Mouse (Mus musculus) G1E (cell line): ENCODE data around the gene 1700021F07Rik.

Experiments used
- CTCF ChIP-seq: IDR thresholded peaks from 2 replicates; pipeline ENCODE4 v1.5.1; 2012; ENCODE audit warnings: low read depth, low read length, inconsistent platforms, mixed read lengths
- TAL1 ChIP-seq: conservative IDR thresholded peaks from 2 replicates; pipeline ENCODE4 v1.6.1; 2012; ENCODE audit warnings: low read depth, low read length, inconsistent platforms, mixed read lengths

DNA sequence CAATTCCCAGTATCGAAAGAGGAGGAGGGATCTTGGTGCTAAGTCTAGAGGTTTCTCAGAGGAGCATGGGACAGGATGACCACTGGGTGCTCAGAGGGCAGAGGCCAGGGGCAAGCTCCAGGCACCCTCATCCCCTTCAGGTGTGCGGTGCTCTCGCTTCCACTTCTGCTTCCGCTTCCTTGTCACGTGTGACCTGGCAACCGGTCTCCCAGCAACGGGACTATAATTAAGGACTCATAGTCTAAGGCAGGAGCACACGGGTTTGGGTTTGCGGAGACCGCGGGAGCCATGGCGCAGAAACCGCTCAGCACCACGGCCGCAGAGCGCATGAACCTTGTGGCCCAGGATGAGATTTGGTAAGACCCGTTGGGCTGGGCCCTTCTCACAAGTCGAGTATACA is at the start of gene 1700021F07Rik:
- TF ChIP-seq CTCF (no peak), TAL1 (no peak)
